Mouse (Mus musculus) lung, postnatal 4 days (tissue): ENCODE measurements at regions not wholly inside any gene's neighbourhood (a gene's known extent, or its start where the extent isn't known, plus 50 kb on each side); places are given as distances from the start of the nearest gene placed in this dataset.
A peak's percentile ranks its signal among the peaks of the same experiment; 100 is the strongest.

Experiments used
- DNase-seq, 2 experiments: peaks; one replicate each; pipeline ENCODE4 v3.0.0; 2021

DNA sequence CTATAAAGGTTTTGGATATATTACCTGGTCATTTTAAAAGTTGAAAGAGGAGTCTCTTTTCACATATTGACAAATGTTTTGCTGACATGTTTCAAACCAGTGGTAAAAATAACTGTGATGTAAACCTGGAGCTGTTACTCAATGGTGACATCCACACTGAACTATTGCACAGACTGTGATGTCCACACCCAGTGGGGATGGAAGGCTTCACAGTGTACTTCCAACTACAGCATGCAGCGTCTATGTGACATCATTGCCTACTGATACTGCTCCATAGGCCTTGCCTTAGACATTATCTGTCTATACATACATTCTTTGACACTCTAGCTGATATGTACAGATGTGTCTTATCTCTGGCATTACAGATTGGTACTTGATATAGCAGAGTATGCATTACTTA is 120.1 kb upstream of the Rbms1 start:
- no peak for DNase-seq

DNA sequence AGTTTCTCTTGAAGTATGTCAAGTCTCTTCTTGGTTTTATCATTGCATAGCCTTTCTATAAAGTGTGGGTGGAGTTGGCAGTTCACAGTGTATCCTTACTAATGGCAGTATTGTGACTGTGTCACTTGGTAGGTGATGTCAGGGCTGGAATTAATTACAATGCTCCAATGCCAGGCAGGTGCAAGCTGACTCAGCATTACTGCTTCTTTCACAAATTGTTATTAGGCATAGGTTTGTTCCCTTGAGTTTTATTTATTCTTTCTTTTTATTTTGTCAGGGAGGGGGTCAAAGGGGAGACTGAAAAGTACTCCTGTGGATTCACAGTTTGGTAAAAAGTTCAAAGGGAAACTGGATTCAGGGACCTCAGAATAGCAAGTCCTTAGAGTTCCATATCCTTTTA is 119.6 kb upstream of the Rbms1 start:
- DNase-seq = no peak

DNA sequence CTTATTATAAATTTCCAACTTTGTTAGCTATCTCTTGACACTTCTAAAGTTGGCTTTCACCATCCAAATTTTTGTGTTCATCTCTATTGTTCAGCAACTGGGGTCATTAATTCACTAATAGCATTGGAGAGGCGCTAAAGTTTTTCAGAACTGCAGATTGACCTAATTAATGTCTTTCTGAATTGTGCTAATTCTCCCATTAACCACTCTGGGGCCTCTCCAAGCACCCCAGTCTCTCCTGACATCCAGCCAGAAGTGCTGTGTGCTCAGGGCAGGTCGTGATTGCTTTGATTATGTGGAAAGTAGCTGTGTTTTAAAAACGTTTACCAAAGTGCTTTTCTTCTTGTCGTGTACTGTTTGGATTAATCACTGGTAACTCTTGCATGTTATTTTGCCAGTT is 117.0 kb upstream of the Rbms1 start:
- DNase-seq = no peak

DNA sequence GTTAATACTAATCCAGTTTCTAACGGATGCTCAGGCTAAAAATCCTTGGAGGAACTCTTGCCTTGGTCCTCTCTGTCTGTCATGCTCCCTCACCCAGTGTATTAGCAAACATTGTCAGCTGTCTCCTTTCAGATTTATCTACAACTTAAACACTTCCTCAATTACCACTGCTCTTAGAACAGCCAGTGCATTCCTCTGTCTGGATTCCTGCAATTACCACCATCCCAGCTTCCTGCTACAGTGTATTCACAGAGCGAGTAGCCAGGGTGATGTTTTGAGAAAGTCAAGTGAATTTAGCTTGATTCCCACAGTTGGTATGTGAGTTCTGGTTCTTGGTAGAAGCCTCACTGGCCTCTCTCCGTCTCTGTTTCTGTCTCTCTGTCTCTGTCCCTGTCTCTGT is 108.0 kb upstream of the Rbms1 start:
- DNase-seq = no peak

DNA sequence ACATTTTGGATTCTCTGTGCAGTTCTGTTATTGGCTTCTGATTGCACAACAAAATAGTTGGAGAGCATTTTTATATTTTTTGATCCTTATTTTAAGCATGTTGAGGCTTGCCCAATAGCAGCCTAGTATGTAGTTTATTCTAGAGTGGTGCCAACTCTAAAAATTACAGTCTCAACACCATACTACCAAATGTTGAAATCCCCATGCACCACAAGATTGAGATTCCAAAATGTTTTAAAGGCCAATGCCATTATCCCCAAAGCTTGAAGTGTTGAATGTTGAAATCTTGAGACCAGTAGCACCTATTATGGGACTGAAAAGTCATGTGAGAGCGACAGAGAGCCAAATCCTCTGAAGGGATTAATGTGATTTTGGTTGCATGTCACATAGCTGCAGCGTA is 104.9 kb upstream of the Rbms1 start:
- no peak for DNase-seq

DNA sequence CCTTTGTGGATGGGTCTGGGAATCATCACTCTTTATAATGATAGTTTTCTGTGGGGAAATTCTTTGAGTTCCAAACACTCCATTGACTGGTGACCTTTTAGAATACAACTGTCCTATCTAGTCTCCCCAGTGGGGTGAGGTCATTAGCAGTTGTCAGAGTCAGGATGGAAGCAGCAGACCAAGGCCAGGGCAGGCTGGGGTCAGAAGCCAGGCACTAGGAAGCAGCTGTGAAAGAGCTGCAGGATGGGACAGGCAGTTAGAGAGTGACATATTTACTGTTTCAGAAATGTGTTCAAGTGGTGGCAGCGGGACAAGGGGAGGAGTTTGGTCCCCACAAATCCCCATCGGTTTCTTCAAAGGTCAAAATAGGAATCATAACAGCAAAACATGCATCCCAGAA is 99.1 kb upstream of the Rbms1 start:
- DNase-seq = peak in 1 of 2 experiments; percentile 74

DNA sequence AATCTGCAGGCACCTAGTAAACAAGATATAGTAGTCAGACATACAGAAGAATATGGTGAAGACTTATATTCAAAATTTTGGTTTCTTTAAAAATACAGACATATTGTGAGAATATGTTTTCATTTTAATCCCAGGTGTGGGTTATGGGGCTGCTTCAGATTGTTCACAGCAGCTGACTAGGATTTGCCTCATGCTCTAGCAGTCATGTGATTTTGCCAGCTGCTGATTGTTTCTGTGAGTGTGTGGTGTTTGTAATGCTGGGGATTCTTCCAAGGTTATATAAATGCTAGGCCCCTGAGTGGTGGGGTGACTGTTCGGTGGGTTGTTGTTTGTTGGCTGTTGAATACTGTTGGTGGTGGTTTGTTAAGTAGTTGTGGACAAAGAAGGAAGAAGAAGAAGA is 97.9 kb upstream of the Rbms1 start:
- DNase-seq = no peak

DNA sequence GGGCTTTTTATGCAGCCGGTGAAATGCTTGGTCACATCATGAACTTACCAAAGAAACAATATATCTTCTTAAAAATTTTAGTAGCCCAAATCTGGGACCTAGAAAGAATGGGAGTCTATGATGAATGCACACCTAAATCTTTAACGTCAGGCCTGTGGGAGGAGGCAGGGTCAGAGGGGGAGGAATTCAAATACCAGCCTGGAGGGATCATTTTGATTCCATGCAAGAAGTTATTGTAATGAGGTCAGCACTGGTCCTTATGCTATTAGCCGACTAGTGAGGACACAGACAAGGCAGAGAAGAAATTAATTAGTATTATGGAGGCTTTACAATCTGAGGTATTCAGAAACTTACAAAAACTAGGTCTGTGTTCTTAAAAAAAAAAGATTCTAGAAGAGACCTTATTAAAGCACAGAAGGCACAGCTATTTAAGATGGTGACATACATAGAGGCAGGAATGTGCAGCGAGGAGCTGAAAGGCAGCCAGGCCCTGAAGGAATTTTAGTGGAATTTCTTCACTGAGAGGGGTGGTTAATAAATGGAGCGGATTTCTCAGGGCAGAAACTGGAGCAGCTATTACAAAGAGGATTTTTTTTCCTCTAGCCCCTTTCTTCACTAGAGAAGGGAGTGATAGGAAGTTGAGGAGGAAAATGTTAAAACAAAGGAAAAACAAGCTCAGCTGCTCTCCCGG is 95.7 kb upstream of the Rbms1 start:
- peak in 1 of 2 experiments; percentile 62 for DNase-seq

DNA sequence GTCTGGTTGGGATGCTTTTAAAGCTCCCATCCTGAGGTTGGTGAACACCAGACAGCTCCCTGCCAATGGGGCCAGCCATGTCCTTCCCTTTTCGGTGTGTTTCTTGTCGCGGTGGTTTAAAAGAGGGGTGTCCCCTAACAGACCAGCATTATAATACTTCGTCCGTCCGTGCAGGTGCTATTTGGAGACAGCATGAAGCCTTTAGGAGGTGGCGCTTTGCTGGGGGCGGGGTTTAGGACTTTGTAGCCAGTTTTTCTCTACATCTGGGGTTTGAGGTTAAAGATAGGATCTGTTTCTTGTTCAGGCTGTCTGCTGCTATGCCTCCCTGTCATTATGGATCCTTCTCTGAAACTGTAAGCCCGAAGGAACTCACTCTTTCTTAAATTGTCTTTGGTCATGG is 89.3 kb upstream of the Rbms1 start:
- no peak for DNase-seq

DNA sequence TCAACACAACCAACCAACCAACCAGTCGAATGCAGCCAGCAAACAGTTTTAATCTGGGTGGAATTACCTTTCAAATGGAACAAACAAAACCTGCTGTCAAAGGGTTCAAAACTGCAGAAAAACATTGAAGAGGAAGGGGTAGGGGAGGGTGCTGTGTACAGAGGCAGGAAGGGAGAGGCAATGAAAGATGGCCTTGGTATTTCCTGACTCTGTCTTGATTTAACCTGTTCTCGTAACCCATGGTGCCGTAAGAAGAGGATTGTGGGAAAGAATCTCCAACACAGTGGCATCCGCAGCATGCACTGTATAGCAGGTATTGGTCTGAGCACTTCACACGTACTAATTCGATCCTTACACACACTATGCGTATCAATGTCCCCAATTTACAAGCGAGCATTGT is 88.8 kb upstream of the Rbms1 start:
- no peak for DNase-seq

DNA sequence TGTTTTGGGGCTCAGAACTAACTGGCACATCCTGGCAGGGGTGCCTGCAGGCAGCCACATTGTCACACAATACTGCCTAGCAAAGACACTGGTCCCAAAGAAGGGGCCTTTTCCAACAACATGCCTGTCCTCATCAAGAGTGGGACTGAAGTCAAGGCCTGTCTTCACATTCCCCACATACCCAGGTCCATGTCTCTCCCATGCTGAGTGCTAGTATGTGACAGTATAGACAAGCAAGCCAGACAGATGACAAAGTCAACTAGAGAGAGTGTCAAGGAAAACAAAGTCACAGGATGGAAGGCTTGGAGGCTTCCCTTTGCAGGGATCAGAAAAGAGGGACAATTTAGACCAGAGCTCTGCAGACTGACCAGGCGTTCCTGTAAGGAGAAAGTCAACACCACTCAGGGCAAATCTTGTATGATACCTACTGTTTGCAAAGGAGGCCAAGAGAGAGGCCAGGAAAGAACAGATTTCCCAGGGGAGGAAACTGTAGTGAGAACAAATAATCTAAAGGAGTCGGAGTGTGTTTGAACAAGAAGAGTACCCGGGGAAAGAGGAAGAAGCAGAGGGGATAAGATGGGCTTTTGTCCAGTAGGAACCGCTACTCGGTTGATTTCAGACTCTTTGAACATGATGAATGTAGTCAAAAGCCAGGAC is 83.2 kb upstream of the Rbms1 start:
- DNase-seq = no peak

DNA sequence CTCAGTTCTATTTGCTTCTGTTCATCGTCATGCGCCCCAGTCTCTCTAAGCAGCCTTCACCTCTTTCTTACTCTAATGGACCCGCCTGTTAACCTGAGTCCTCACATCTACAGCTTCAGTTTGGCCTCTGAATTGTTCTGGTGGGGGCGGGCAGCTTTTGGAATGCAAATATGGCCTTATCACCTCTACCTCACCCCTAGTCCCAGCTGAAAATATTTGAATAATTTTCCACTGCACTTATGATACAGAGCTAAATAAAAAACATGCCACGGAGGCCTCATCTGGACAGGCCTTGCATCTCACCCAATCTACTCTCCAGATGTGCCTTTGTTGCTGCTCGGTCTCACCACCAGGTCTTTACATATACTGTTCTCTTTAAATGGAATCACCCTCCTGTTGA is 82.5 kb upstream of the Rbms1 start:
- DNase-seq = peak in 1 of 2 experiments; percentile 35

DNA sequence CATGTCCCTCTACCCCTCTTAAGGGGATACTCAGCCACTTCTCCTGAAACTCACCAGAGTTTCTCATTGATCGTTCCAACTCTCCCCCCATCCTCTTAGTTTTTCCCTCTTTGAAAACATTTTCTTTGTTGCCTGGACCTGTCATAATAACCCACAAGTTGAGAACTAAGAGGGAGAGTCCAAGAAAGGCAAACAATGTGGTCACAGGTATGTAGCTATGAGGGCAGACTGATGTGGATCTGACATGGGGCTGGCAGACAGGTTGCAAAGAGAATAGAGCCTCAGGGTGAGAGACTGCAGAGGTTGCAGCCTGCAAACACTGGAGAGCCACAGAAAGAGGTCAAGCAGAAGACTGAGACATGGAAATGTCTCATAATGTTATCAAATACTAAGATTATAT is 69.9 kb upstream of the Rbms1 start:
- no peak for DNase-seq

DNA sequence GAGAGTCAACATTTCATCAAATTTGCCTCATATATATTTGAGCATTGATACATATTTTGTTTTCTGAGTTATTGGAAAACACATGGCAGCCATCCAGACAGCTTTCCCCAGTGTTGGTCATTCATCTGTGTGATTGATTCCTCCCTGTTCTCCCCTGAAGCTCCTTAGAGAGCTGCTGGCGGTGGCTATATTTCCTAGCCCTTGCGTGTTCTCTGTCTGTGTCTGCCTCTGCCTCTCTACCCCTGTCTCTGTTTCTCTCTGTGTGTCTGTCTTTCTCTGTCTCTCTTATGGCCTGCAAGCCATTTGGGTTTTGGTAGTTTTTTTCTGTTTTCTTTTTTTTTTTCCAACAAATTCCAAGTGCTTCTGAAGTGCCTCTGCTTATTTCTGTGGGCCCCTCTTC is 66.7 kb upstream of the Rbms1 start:
- no peak for DNase-seq

DNA sequence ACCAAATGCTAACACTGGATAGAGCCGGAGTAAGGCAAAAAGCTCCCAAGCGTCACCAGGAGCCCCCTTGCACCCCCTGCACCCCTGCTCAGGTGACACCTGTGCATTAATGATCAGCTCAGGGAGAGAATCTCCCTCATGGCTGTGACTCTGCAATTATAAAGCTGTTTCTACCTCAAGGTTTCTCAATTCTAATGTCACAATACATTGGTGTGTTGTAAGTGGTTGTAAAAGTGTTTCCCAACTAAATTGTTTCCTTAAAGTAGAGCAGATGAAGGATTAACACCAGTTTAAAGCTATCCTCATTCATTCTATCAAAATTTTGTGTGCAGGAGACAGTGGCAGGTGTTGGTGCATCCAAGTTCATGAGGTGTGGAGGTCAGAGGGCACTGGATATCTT is 65.6 kb upstream of the Rbms1 start:
- no peak for DNase-seq

DNA sequence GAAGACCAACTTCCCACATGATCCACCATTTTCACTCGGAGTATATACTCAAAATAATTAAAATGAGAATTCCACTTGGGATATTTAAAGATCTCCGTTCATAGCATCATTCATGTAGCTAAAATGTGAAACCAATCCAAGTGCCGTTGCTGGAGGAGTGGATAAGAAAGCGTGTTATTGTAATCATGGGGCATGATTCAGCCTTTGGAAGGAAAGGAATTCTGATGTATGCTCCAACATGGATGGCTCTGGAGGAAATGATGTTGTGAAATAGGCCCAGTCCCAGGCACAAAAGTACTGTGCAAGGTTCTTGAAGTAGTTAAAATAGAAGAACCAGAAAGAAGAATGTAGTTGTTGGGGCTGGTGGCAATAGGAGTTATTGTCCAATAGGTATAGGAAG is 64.7 kb upstream of the Rbms1 start:
- no peak for DNase-seq

DNA sequence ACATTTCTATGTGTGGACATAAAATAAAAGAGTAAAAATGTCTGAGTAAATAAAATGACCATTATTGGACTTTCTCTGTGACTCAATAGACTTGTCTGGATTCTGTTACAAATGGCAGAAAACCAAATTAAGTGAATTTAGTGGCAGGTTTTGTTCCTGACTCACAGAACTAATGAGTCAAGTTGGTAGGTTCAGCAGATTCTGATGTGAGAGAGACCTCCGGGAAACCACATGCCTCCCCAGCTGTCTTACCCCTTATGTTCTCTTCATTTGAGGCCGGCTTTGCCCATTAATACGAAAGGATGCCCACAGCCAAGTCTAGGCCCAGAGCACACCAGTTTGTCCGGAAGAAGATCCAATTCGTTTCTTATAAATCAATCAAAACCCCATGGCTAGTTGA is 59.4 kb upstream of the Rbms1 start:
- DNase-seq = no peak

DNA sequence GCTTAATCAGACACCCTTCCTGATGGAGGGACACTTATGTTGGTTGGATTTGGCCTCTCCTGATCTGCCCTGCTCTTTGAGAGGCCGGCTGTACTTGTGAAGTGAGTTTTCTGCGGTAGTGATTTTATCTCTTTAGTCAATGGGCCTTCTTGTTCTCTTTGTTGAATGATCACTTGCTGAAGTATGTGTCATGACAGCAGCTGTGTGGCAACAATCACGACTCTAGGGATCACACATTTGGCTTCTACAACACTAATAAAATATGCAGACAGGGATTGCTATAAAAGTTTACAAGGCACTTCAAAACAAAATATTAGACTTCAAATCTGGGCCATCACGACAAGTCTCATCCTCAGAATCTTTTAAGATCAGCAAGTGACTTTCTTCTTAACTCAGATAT is 57.8 kb upstream of the Rbms1 start:
- no peak for DNase-seq

DNA sequence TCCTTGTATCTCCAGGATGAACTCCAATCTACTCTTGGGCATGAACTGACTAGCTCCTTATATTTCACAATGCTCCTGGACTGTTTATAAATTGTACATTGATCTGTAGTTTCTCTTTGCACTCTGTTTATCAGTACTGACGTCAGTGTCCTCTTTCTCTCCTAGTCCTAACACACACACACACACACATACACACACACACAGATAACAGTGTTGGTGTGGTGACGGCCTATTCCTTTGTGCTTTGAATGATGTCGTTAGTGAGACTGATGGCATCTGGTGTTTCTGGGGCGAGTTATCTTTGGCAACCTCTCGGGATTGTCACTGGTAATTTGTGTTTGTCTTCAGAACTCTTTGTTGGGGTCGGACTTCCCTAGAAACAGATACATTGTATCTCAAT is 50.0 kb upstream of the Rbms1 start:
- peak; percentile 14 to 31 for DNase-seq
